Mouse (Mus musculus) stomach, postnatal 0 days (tissue): ENCODE data around the gene Zfp69.

Source experiments
- CTCF ChIP-seq: IDR thresholded peaks from 2 replicates; pipeline ENCODE4 v1.5.1; 2016; ENCODE audit warnings: antibody characterized with exemption, low read depth, mild to moderate bottlenecking, moderate library complexity
- EP300 ChIP-seq: optimal IDR thresholded peaks from 2 replicates; pipeline ENCODE3; 2016; ENCODE audit warnings: antibody characterized with exemption

DNA sequence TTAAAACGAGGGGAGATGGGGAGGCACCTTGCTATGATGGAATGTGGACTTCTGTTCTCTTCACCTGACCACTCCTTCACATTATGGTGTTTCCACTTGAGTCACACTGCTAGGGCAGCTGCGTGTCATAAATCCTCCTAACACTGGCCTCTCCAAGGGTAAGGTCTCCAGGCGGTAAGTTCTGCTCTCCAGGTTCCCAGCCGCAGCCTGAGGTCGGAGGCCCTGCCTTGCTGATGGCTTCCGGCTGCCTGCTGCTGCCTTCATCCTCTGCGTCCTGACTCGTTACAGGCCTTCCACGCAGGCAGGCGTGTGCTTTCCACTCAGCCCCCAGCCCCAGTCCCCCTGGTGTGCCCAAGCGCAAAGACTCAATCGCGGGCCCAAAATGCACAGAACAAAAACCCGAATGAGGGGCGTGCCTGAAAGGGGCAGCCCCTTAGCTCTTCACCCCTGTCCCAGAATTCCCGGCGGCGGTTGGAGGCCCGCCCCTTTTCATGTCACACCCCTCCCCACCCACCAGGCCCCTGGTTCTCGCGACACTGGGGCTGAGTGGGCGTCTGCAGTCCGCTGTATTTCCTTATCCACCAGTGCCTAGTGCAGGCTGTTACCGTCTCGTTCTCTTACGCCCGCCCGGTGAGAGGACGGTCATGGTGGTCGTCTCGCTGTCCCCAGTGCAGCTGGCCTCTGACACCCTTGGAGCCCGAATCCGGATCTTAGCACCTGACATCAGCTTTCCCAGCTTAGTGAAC is 26.8 kb downstream of the Zfp69 start, which contains the start of gene Exo5:
- TF ChIP-seq CTCF (0 out of 2 replicates have a peak, but pooled peaks have one; percentile 4), EP300 (peak; percentile 97)
